Mouse (Mus musculus): ENCODE measurements around the gene Shkbp1.

Shkbp1 gene

GRCm38 (mm10) chr7:27366082-27366844 lies 10.4 kb upstream of the Shkbp1 start:
- DNase-seq (ENCODE audit: low read depth, low spot score): no peak

- DNase-seq (ENCODE audit: low read depth, low spot score): no peak
Measured at GRCm38 (mm10) chr7:27364379-27364778, 8.6 kb upstream of the Shkbp1 start.

- peak; percentile 96 for DNase-seq (ENCODE audit: low read depth, low spot score)
Measured at GRCm38 (mm10) chr7:27361283-27361946, 5.6 kb upstream of the Shkbp1 start.

- DNase-seq (ENCODE audit: low read depth, low spot score): no peak
Measured at GRCm38 (mm10) chr7:27360749-27361148, 4.9 kb upstream of the Shkbp1 start.

GRCm38 (mm10) chr7:27359706-27360358 lies 4.0 kb upstream of the Shkbp1 start:
- no peak for DNase-seq (ENCODE audit: low read depth, low spot score)

GRCm38 (mm10) chr7:27359162-27359561 lies 3.3 kb upstream of the Shkbp1 start:
- no peak for DNase-seq (ENCODE audit: low read depth, low spot score)

- DNase-seq (ENCODE audit: low read depth, low spot score): no peak
Measured at GRCm38 (mm10) chr7:27357595-27357978, 1.8 kb upstream of the Shkbp1 start.

GRCm38 (mm10) chr7:27356861-27357594 lies 1.2 kb upstream of the Shkbp1 start, which contains the start of gene Gm20479:
Gm20479 (minus strand) TSS chr7:27357419.
- DNase-seq (ENCODE audit: low read depth, low spot score): no peak

- no peak for DNase-seq (ENCODE audit: low read depth, low spot score)
Measured at GRCm38 (mm10) chr7:27356248-27356647, 429 bp upstream of the Shkbp1 start.

GRCm38 (mm10) chr7:27355261-27355660 lies 558 bp downstream of the Shkbp1 start:
- no peak for DNase-seq (ENCODE audit: low read depth, low spot score)

GRCm38 (mm10) chr7:27354783-27355182 lies 1.0 kb downstream of the Shkbp1 start:
- DNase-seq (ENCODE audit: low read depth, low spot score): no peak

- no peak for DNase-seq (ENCODE audit: low read depth, low spot score)
Measured at GRCm38 (mm10) chr7:27354144-27354543, 1.7 kb downstream of the Shkbp1 start.

- no peak for DNase-seq (ENCODE audit: low read depth, low spot score)
Measured at GRCm38 (mm10) chr7:27345444-27345843, 10.4 kb downstream of the Shkbp1 start.

- no peak for DNase-seq (ENCODE audit: low read depth, low spot score)
Measured at GRCm38 (mm10) chr7:27342595-27342994, 13.2 kb downstream of the Shkbp1 start.

GRCm38 (mm10) chr7:27339519-27339918 lies 16.3 kb downstream of the Shkbp1 start:
- peak; percentile 77 for DNase-seq (ENCODE audit: low read depth, low spot score)

- DNase-seq (ENCODE audit: low read depth, low spot score): peak; percentile 44
Measured at GRCm38 (mm10) chr7:27339114-27339513, 16.7 kb downstream of the Shkbp1 start.

- DNase-seq (ENCODE audit: low read depth, low spot score): no peak
Measured at GRCm38 (mm10) chr7:27337175-27337853, 18.5 kb downstream of the Shkbp1 start, which contains the start of gene Ltbp4. Ltbp4 (minus strand) TSS chr7:27337692.

- peak; percentile 63 for DNase-seq (ENCODE audit: low read depth, low spot score)
Measured at GRCm38 (mm10) chr7:27335928-27336823, 19.6 kb downstream of the Shkbp1 start.

- DNase-seq (ENCODE audit: low read depth, low spot score): no peak
Measured at GRCm38 (mm10) chr7:27335011-27335720, 20.7 kb downstream of the Shkbp1 start.

Data from telencephalon, adult 2 months (tissue).